Mouse (Mus musculus) ES-Bruce4 (cell line): ENCODE data around the gene Sgk1.

Source experiments
- CTCF ChIP-seq: IDR thresholded peaks from one replicate; pipeline ENCODE4 v1.8.1; 2011; ENCODE audit warnings: low read depth, low read length
- EP300 ChIP-seq: IDR thresholded peaks from 2 replicates; pipeline ENCODE4 v1.6.1; 2011; ENCODE audit warnings: low read depth, low read length; ENCODE audit not compliant: insufficient read depth
- POLR2A ChIP-seq: IDR thresholded peaks from one replicate; pipeline ENCODE4 v1.8.1; 2011; ENCODE audit warnings: low read length; ENCODE audit not compliant: insufficient read depth

DNA sequence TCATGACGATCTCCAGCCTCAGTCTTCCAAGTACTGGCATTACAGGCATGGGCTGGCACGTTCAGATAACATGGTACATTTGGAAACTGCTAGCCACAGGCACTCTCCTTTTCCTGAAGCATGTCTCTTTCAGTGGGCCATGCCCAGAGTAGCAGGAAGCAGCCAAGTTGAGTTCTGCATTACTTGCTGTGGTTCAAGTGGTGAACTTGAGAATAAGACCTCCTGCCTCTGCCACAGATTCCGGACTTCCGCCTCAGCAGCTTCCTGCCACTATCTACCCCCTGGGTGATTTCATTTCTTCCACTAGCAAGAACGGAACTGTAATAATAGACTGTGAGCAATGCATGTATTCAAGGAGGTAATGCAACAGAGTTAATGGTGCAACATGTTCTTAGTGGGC is 94.3 kb downstream of the Sgk1 start:
- TF ChIP-seq CTCF (no peak), EP300 (no peak), POLR2A (no peak)
